Comparison of ENCODE assay signal across 12 mouse cellular contexts in the genomic region with DNA sequence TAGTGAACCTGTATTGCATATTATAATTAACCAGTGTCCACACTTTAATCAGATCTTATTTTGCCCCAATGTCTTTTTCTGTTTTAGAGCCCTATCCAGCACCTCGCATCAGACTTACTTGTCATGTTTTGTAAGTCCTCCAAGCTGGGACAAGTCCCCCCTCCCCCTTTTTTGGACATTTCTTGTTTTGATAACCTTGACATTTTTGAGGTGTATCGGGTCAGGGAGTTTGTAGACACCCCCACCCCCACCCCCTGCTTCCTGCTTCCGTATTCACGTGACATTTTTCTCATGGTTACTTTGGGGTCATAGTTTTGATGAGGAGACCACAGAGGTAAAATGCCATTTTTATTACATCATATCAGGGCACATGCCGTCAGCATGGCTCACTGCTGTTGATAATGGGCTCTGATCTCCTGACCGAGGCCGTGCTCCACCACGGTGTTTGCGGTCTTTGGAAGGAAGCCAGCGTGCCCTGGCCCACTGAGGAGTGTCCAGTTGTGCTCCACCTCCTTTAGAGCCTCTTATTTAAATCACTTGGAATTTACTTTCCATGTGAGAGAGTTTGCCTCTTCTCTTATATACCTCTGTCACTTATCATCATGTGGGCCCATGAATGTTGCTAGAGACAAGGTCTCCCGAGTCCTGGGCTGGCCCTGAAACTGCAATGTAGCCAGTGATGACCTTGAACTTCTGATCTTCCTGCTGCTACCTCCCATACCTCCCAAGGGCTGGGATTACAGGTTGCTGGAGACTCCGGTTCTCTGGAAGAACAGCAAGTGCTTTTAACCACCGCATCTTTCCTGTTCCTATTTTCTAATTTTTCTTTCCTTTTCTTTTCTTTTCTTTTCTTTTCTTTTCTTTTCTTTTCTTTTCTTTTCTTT. TPM values are rescaled to one million over a fixed set of nuclear protein-coding genes. Genes with fewer than 3 reads are reported as not detected.
DNase-seq lines count a peak whose midpoint lies in the region; ATAC-seq and TF ChIP-seq lines count a peak whose summit lies in the region.
"Had no signal": no experiment of that assay in that cellular context is flagged by ENCODE, and none has a peak within 500 bp of the region (broad histone marks: within the 10 kb centered on the region; RNA-seq: fewer than 3 reads in every experiment).

No protein-coding gene starts in this region.

- H3K27ac ChIP-seq in heart, embryonic 11.5 days (ENCODE audit: low read depth, low read length): peak overlapping the region; percentile 87
- H3K27ac ChIP-seq in heart, adult 2 months: no peak overlapping the region; the same call in 1 of the 2 replicates
- peak overlapping the region; percentile 90 for H3K27ac ChIP-seq in intestine, embryonic 14.5 days (ENCODE audit: low read depth)
- H3K27ac ChIP-seq in hindbrain, embryonic 10.5 days: no peak overlapping the region; the same call in 1 of the 2 replicates

- WGBS in heart, embryonic 11.5 days (ENCODE audit: insufficient replicate concordance): 43% methylated on average over 13 of the region's 13 CpGs
- 33% methylated on average over 13 of the region's 13 CpGs for WGBS in heart, adult 2 months
- WGBS in intestine, embryonic 14.5 days: 70% methylated on average over 13 of the region's 13 CpGs
- WGBS in hindbrain, embryonic 10.5 days: 84% methylated on average over 13 of the region's 13 CpGs

- no peak for TF ChIP-seq POLR2A in heart, adult 2 months (IDR thresholded peaks at IDR 0.05; ENCODE audit: insufficient read depth, low read depth, low read length)

- intact Hi-C loops in heart, adult 2 months (cut with DNase I): loop anchor here (2.0 kb wide), 1 partner anchor 34 kb away; no protein-coding TSS in a partner anchor

- no peaks in the 10 kb centered on the region for H3K9me3 ChIP-seq in heart, embryonic 11.5 days (replicated peaks; ENCODE audit: control insufficient read depth, low read length)
- H3K9me3 ChIP-seq in intestine, embryonic 14.5 days (ENCODE audit: control insufficient read depth, low read length): no peaks in the 10 kb centered on the region
- H3K9me3 ChIP-seq in hindbrain, embryonic 10.5 days: no peaks in the 10 kb centered on the region
- H3K9me3 ChIP-seq: embryonic facial prominence, embryonic 10.5 days had no signal

- no peaks in the 10 kb centered on the region for H3K36me3 ChIP-seq in heart, embryonic 11.5 days (ENCODE audit: control insufficient read depth, insufficient read depth, low read length)
- H3K36me3 ChIP-seq in heart, adult 2 months (ENCODE audit: control insufficient read depth, insufficient read depth, low read length): no peaks in the 10 kb centered on the region
- H3K36me3 ChIP-seq in intestine, embryonic 14.5 days (ENCODE audit: control insufficient read depth, insufficient read depth, low read length): no peaks in the 10 kb centered on the region
- no peaks in the 10 kb centered on the region for H3K36me3 ChIP-seq in hindbrain, embryonic 10.5 days
- H3K36me3 ChIP-seq: embryonic facial prominence, embryonic 10.5 days had no signal

- no peak overlapping the region for H3K4me3 ChIP-seq in heart, embryonic 11.5 days (ENCODE audit: low read depth, low read length)
- H3K4me3 ChIP-seq in heart, adult 2 months: no peak overlapping the region
- H3K4me3 ChIP-seq in intestine, embryonic 14.5 days (ENCODE audit: low read depth, low read length): no peak overlapping the region
- H3K4me3 ChIP-seq in hindbrain, embryonic 10.5 days: no peak overlapping the region

- H3K4me1 ChIP-seq in heart, embryonic 11.5 days (ENCODE audit: control insufficient read depth, insufficient read depth, low read length): peaks cover 37% of the 10 kb centered on the region
- peaks cover 14% of the 10 kb centered on the region for H3K4me1 ChIP-seq in heart, adult 2 months (ENCODE audit: control insufficient read depth, insufficient read depth, low read length)
- H3K4me1 ChIP-seq in intestine, embryonic 14.5 days (replicated peaks; ENCODE audit: control insufficient read depth, insufficient read depth, low read length): peaks cover 39% of the 10 kb centered on the region
- H3K4me1 ChIP-seq in hindbrain, embryonic 10.5 days (replicated peaks): peaks cover 51% of the 10 kb centered on the region

- H3K79me2 ChIP-seq in heart, adult 2 months (replicated peaks; ENCODE audit: control insufficient read depth, insufficient read depth, low read length): no peaks in the 10 kb centered on the region

- no peak for TF ChIP-seq EP300 in heart, adult 2 months (IDR thresholded peaks at IDR 0.05; ENCODE audit: insufficient read depth, low read depth, low read length)

- H3K4me2 ChIP-seq in heart, embryonic 11.5 days: peak overlapping the region; percentile 69; the same call in 1 of the 2 replicates
- H3K4me2 ChIP-seq in intestine, embryonic 14.5 days (ENCODE audit: low read length): no peak overlapping the region

- no peaks in the 10 kb centered on the region for H3K27me3 ChIP-seq in heart, embryonic 11.5 days (ENCODE audit: control insufficient read depth, insufficient read depth, low read length)
- no peaks in the 10 kb centered on the region for H3K27me3 ChIP-seq in heart, adult 2 months (ENCODE audit: control insufficient read depth, insufficient read depth, low read length)
- no peaks in the 10 kb centered on the region for H3K27me3 ChIP-seq in intestine, embryonic 14.5 days (replicated peaks; ENCODE audit: control insufficient read depth, insufficient read depth, low read length)
- H3K27me3 ChIP-seq in hindbrain, embryonic 10.5 days (ENCODE audit: insufficient read depth, poor library complexity, severe bottlenecking): peaks cover 11% of the 10 kb centered on the region

- TF ChIP-seq CTCF in heart, adult 2 months (IDR thresholded peaks at IDR 0.05): no peak

- ATAC-seq in heart, embryonic 11.5 days (replicated peaks; ENCODE audit: insufficient number of reproducible peaks, low FRiP score, low TSS enrichment): no peak
- ATAC-seq in intestine, embryonic 14.5 days (replicated peaks; ENCODE audit: low FRiP score, low TSS enrichment, low read depth): no peak

- H3K9ac ChIP-seq in heart, embryonic 11.5 days (ENCODE audit: low read depth, low read length): no peak overlapping the region
- no peak overlapping the region for H3K9ac ChIP-seq in heart, adult 2 months (ENCODE audit: low read depth, low read length)
- H3K9ac ChIP-seq in intestine, embryonic 14.5 days (ENCODE audit: low read length): no peak overlapping the region

- DNase-seq in heart, adult 2 months: no peak
- DNase-seq in urinary bladder, postnatal 14 days (ENCODE audit: low spot score): peak; percentile 63
- DNase-seq in urinary bladder, postnatal 10 days (ENCODE audit: low spot score): no peak
- no peak for DNase-seq in intestine, embryonic 14.5 days (ENCODE audit: low spot score)
- no peak for DNase-seq in spleen, adult 18-20 months
- DNase-seq in hindbrain, embryonic 10.5 days (ENCODE audit: low spot score): no peak
- no peak for DNase-seq in lung, postnatal 10 days
- DNase-seq: thymus, adult 2 months had no signal

RNA-seq across cellular contexts. Expression of a gene that starts 3.2 kb away (rescaled TPM):
- 46.6 and 53.8 TPM in 2 replicates for polyA plus RNA-seq in heart, embryonic 11.5 days (2014; fragmentation: Nextera tagmentation; extraction: Ambion mirVana)
- total RNA-seq in heart, adult 2 months (2021): 10 to 100 TPM; 19.1 to 21.1 TPM
- polyA plus RNA-seq in heart, adult 2 months (2012; rRNA removed): 31.3 TPM in 2 replicates
- 50.2 and 54.2 TPM in 2 replicates for polyA plus RNA-seq in intestine, embryonic 14.5 days (2014; fragmentation: Nextera tagmentation; extraction: Ambion mirVana)
- 61.6 and 63.9 TPM in 2 replicates for polyA plus RNA-seq in hindbrain, embryonic 10.5 days (2016; fragmentation: Nextera tagmentation; extraction: Ambion mirVana)
- total RNA-seq: megakaryocyte, adult 5-6 weeks had no signal

RNA-seq across cellular contexts. Expression of a gene that starts 56.0 kb away (rescaled TPM):
- not detected in 2 replicates for polyA plus RNA-seq in heart, embryonic 11.5 days (2014; fragmentation: Nextera tagmentation; extraction: Ambion mirVana)
- not detected for total RNA-seq in heart, adult 2 months (2021)
- polyA plus RNA-seq in heart, adult 2 months (2012; rRNA removed): 0.68 and 0.82 TPM in 2 replicates
- polyA plus RNA-seq in intestine, embryonic 14.5 days (2014; fragmentation: Nextera tagmentation; extraction: Ambion mirVana): 387 TPM in 1 of 2 replicates, not detected in the other
- polyA plus RNA-seq in hindbrain, embryonic 10.5 days (2016; fragmentation: Nextera tagmentation; extraction: Ambion mirVana): not detected in 2 replicates
- total RNA-seq: megakaryocyte, adult 5-6 weeks had no signal
- polyA plus RNA-seq: embryonic facial prominence, embryonic 10.5 days; neural tube, embryonic 11.5 days had no signal

Comparison
In these comparisons a context has a peak if more than half of its experiments do, and no peak if none do; other contexts are left out.
1. H3K27ac ChIP-seq: peak in heart, embryonic 11.5 days (single experiment) and intestine, embryonic 14.5 days (single experiment); none in heart, adult 2 months (single experiment) and hindbrain, embryonic 10.5 days (single experiment).